Mouse (Mus musculus) G1E (cell line): ENCODE measurements around the gene Agap1.

Source experiments
- CTCF ChIP-seq: IDR thresholded peaks from 2 replicates; pipeline ENCODE4 v1.5.1; 2012; ENCODE audit warnings: low read depth, low read length, inconsistent platforms, mixed read lengths
- GATA1 ChIP-seq: IDR thresholded peaks from 2 replicates; pipeline ENCODE4 v1.6.1; 2012; ENCODE audit warnings: borderline replicate concordance, low read length, inconsistent platforms, mixed read lengths
- POLR2AphosphoS5 ChIP-seq: IDR thresholded peaks from 2 replicates; pipeline ENCODE4 v1.6.1; 2012; ENCODE audit warnings: low read depth, low read length, inconsistent platforms; ENCODE audit not compliant: insufficient replicate concordance

GRCm38 (mm10) chr1:89558080-89558479 lies 103.5 kb downstream of the Agap1 start:
- no peak for TF ChIP-seq CTCF
- no peak for TF ChIP-seq POLR2AphosphoS5
- TF ChIP-seq GATA1, result no peak
